Mouse (Mus musculus) hindbrain, embryonic 11.5 days (tissue): ENCODE data around the gene Fbxl5. TPM values are rescaled to one million over a fixed set of nuclear protein-coding genes. Genes with fewer than 3 reads are reported as not detected.

ENCODE experiments used
- ATAC-seq: fragments of 200-750 bp; cut with Nextera tagmentation; 2 replicates; pipeline ENCODE4 v1.8.0; 2017; ENCODE audit warnings: mild to moderate bottlenecking, moderate TSS enrichment, moderate library complexity; ENCODE audit not compliant: low FRiP score
- DNase-seq: peaks from one replicate; pipeline ENCODE4 v3.0.0-alpha.2; 2015; ENCODE audit warnings: low spot score
- H3K27ac ChIP-seq: fragments of 300-500 bp; sonication (generic); 2 replicates; pipeline ENCODE4 v1.5.1; 2014; ENCODE audit warnings: mild to moderate bottlenecking, low read depth, low read length
- H3K27me3 ChIP-seq: fragments of 300-500 bp; sonication (generic); 2 replicates; pipeline ENCODE4 v1.6.1; 2014; ENCODE audit warnings: mild to moderate bottlenecking, low read length, moderate library complexity, mixed read lengths; ENCODE audit not compliant: control insufficient read depth, insufficient read depth
- H3K36me3 ChIP-seq: fragments of 300-500 bp; sonication (generic); 2 replicates; pipeline ENCODE4 v1.6.1; 2014; ENCODE audit warnings: mild to moderate bottlenecking, low read length, moderate library complexity, mixed read lengths; ENCODE audit not compliant: control insufficient read depth, insufficient read depth
- H3K4me1 ChIP-seq: fragments of 300-500 bp; sonication (generic); replicated peaks from 2 replicates; pipeline ENCODE4 v1.6.1; 2014; ENCODE audit warnings: low read length, mixed read lengths; ENCODE audit not compliant: control insufficient read depth, insufficient read depth
- H3K4me2 ChIP-seq: fragments of 300-500 bp; sonication (generic); replicated peaks from 2 replicates; pipeline ENCODE4 v1.6.1; 2014; ENCODE audit warnings: mild to moderate bottlenecking, low read depth, low read length
- H3K4me3 ChIP-seq: fragments of 300-500 bp; sonication (generic); 2 replicates; pipeline ENCODE4 v1.5.1; 2014; ENCODE audit warnings: low read depth, low read length
- H3K9ac ChIP-seq: fragments of 300-500 bp; sonication (generic); 2 replicates; pipeline ENCODE4 v1.6.1; 2014; ENCODE audit warnings: low read depth, low read length
- H3K9me3 ChIP-seq: fragments of 300-500 bp; sonication (generic); 2 replicates; pipeline ENCODE4 v1.6.1; 2016; ENCODE audit warnings: low read length; ENCODE audit not compliant: control insufficient read depth
- WGBS: fragments of 180-500 bp; shearing (Covaris S2); extraction: QIAGEN DNeasy Blood & Tissue Kit; methylation state at CpG from one replicate; pipeline ENCODE4 v1.1.7; 2014; 5-methylcytosine and 5-hydroxymethylcytosine counted together
- polyA plus RNA-seq: library from polyadenylated mRNA; unstranded; fragments of >200 nt; fragmentation: Nextera tagmentation; extraction: Ambion mirVana; gene quantifications from 2 replicates; pipeline ENCODE4 v1.2.1, GENCODE M21; 2014

Fbxl5 gene
- polyA plus RNA-seq, 1 experiment from 2014 or later, result 66.3 TPM

GRCm38 (mm10) chr5:43781977-43782930 lies 39.2 kb downstream of the Fbxl5 start:
- Histone ChIP-seq H3K4me1 (no peaks in the 10 kb centered on the region), H3K4me3 (peak overlapping the region; percentile 88), H3K27ac (peak overlapping the region; percentile 96), H3K9me3 (no peaks in the 10 kb centered on the region), H3K27me3 (no peaks in the 10 kb centered on the region), H3K9ac (peak overlapping the region; percentile 98), H3K4me2 (peak overlapping the region; percentile 75), H3K36me3 (no peaks in the 10 kb centered on the region)
- WGBS, result 7% methylated on average over 61 of the region's 82 CpGs
- peak; percentile 92 for DNase-seq
- peak; percentile 96 for ATAC-seq

- Histone ChIP-seq H3K27ac (peak overlapping the region; percentile 96), H3K27me3 (no peaks in the 10 kb centered on the region), H3K4me2 (peak overlapping the region; percentile 56), H3K9me3 (no peaks in the 10 kb centered on the region), H3K4me3 (peak overlapping the region; percentile 88), H3K4me1 (no peaks in the 10 kb centered on the region), H3K9ac (peak overlapping the region; percentile 98), H3K36me3 (no peaks in the 10 kb centered on the region)
- DNase-seq (no peak), ATAC-seq (peak; percentile 74)
- WGBS, result 1% methylated on average over 33 of the region's 61 CpGs
Observed at GRCm38 (mm10) chr5:43781423-43781976, 39.9 kb downstream of the Fbxl5 start.

GRCm38 (mm10) chr5:43778583-43778982 lies 42.9 kb downstream of the Fbxl5 start:
- WGBS, result 85% methylated on average over 3 of the region's 3 CpGs
- H3K27me3 ChIP-seq, result no peaks in the 10 kb centered on the region
- no peaks in the 10 kb centered on the region for H3K36me3 ChIP-seq
- H3K27ac ChIP-seq, result no peak overlapping the region
- no peak for ATAC-seq
- no peak overlapping the region for H3K9ac ChIP-seq
- H3K4me2 ChIP-seq, result no peak overlapping the region
- H3K9me3 ChIP-seq, result no peaks in the 10 kb centered on the region
- H3K4me3 ChIP-seq, result no peak overlapping the region
- no peaks in the 10 kb centered on the region for H3K4me1 ChIP-seq
- no peak for DNase-seq

GRCm38 (mm10) chr5:43776993-43777392 lies 44.4 kb downstream of the Fbxl5 start:
- 54% methylated on average over 1 of the region's 1 CpGs for WGBS

GRCm38 (mm10) chr5:43776407-43776806 lies 45.0 kb downstream of the Fbxl5 start:
- H3K9ac ChIP-seq, result no peak overlapping the region
- ATAC-seq, result no peak
- H3K9me3 ChIP-seq, result no peaks in the 10 kb centered on the region
- no peak overlapping the region for H3K4me3 ChIP-seq
- no peaks in the 10 kb centered on the region for H3K4me1 ChIP-seq
- no peak for DNase-seq
- H3K4me2 ChIP-seq, result no peak overlapping the region
- H3K36me3 ChIP-seq, result no peaks in the 10 kb centered on the region
- no peaks in the 10 kb centered on the region for H3K27me3 ChIP-seq
- H3K27ac ChIP-seq, result no peak overlapping the region

More at GRCm38 (mm10) chr5:43776993-43777392, 44.4 kb downstream of the Fbxl5 start:
- H3K4me1 ChIP-seq, result no peaks in the 10 kb centered on the region
- no peaks in the 10 kb centered on the region for H3K27me3 ChIP-seq
- H3K4me2 ChIP-seq, result no peak overlapping the region
- H3K36me3 ChIP-seq, result no peaks in the 10 kb centered on the region
- H3K9ac ChIP-seq, result no peak overlapping the region
- ATAC-seq (no peak), DNase-seq (no peak)
- no peaks in the 10 kb centered on the region for H3K9me3 ChIP-seq
- H3K27ac ChIP-seq, result no peak overlapping the region
- no peak overlapping the region for H3K4me3 ChIP-seq

- DNase-seq (no peak), ATAC-seq (no peak)
- no peak overlapping the region for H3K4me2 ChIP-seq
- no peak overlapping the region for H3K9ac ChIP-seq
- no peaks in the 10 kb centered on the region for H3K27me3 ChIP-seq
- WGBS, result 95% methylated on average over 3 of the region's 3 CpGs
- no peak overlapping the region for H3K4me3 ChIP-seq
- no peaks in the 10 kb centered on the region for H3K4me1 ChIP-seq
- no peak overlapping the region for H3K27ac ChIP-seq
- H3K9me3 ChIP-seq, result no peaks in the 10 kb centered on the region
- H3K36me3 ChIP-seq, result no peaks in the 10 kb centered on the region
Observed at GRCm38 (mm10) chr5:43771555-43771954, 49.9 kb downstream of the Fbxl5 start.

- H3K4me2 ChIP-seq, result no peak overlapping the region
- ATAC-seq (no peak), DNase-seq (no peak)
- no peaks in the 10 kb centered on the region for H3K9me3 ChIP-seq
- H3K4me1 ChIP-seq, result no peaks in the 10 kb centered on the region
- no peak overlapping the region for H3K9ac ChIP-seq
- H3K27ac ChIP-seq, result no peak overlapping the region
- H3K4me3 ChIP-seq, result no peak overlapping the region
- no peaks in the 10 kb centered on the region for H3K36me3 ChIP-seq
- 93% methylated on average over 3 of the region's 3 CpGs for WGBS
- H3K27me3 ChIP-seq, result no peaks in the 10 kb centered on the region
Observed at GRCm38 (mm10) chr5:43770618-43771354, 50.7 kb downstream of the Fbxl5 start.

GRCm38 (mm10) chr5:43749092-43749491 lies 72.3 kb downstream of the Fbxl5 start:
- H3K4me1 ChIP-seq, result no peaks in the 10 kb centered on the region
- no peaks in the 10 kb centered on the region for H3K9me3 ChIP-seq
- ATAC-seq, result no peak
- H3K27ac ChIP-seq, result no peak overlapping the region
- H3K4me2 ChIP-seq, result no peak overlapping the region
- H3K9ac ChIP-seq, result no peak overlapping the region
- DNase-seq, result no peak
- H3K36me3 ChIP-seq, result no peaks in the 10 kb centered on the region
- WGBS, result 81% methylated on average over 3 of the region's 3 CpGs
- H3K27me3 ChIP-seq, result no peaks in the 10 kb centered on the region
- no peak overlapping the region for H3K4me3 ChIP-seq
